Mouse (Mus musculus) heart, postnatal 0 days (tissue): ENCODE measurements at regions not wholly inside any gene's neighbourhood (a gene's known extent, or its start where the extent isn't known, plus 50 kb on each side); places are given as distances from the start of the nearest gene placed in this dataset.

Source experiments
- ATAC-seq: fragments of 200-750 bp; cut with Nextera tagmentation; 2 replicates; pipeline ENCODE4 v1.8.0; 2017; ENCODE audit warnings: low read depth, moderate number of reproducible peaks, moderate library complexity; ENCODE audit not compliant: insufficient read depth
- DNase-seq: peaks from one replicate; pipeline ENCODE4 v3.0.0-alpha.2; 2016; ENCODE audit warnings: low spot score
- H3K27ac ChIP-seq: fragments of 300-500 bp; sonication (generic); 2 replicates; pipeline ENCODE4 v1.5.1; 2014; ENCODE audit warnings: low read depth, mild to moderate bottlenecking
- H3K27me3 ChIP-seq: fragments of 300-500 bp; sonication (generic); 2 replicates; pipeline ENCODE4 v1.6.1; 2014; ENCODE audit warnings: low read length, mixed read lengths; ENCODE audit not compliant: control insufficient read depth, insufficient read depth
- H3K36me3 ChIP-seq: fragments of 300-500 bp; sonication (generic); replicated peaks from 2 replicates; pipeline ENCODE4 v1.6.1; 2014; ENCODE audit warnings: low read length, mixed read lengths; ENCODE audit not compliant: control insufficient read depth, insufficient read depth
- H3K4me1 ChIP-seq: fragments of 300-500 bp; sonication (generic); 2 replicates; pipeline ENCODE4 v1.6.1; 2014; ENCODE audit warnings: antibody characterized with exemption; ENCODE audit not compliant: control insufficient read depth, insufficient read depth
- H3K4me2 ChIP-seq: fragments of 300-500 bp; sonication (generic); 2 replicates; pipeline ENCODE4 v1.6.1; 2014; ENCODE audit warnings: low read depth, mild to moderate bottlenecking, low read length, moderate library complexity
- H3K4me3 ChIP-seq: fragments of 300-500 bp; sonication (generic); 2 replicates; pipeline ENCODE4 v1.5.1; 2014; ENCODE audit warnings: low read depth, low read length
- H3K9ac ChIP-seq: fragments of 300-500 bp; sonication (generic); replicated peaks from 2 replicates; pipeline ENCODE4 v1.6.1; 2014; ENCODE audit warnings: low read depth, low read length, mixed read lengths
- H3K9me3 ChIP-seq: fragments of 300-500 bp; sonication (generic); replicated peaks from 2 replicates; pipeline ENCODE4 v1.6.1; 2016; ENCODE audit warnings: low read length; ENCODE audit not compliant: control insufficient read depth
- CTCF ChIP-seq: IDR thresholded peaks from 2 replicates; pipeline ENCODE4 v1.5.1; 2016; ENCODE audit warnings: antibody characterized with exemption, control low read depth, low read depth
- EP300 ChIP-seq: IDR thresholded peaks from 2 replicates; pipeline ENCODE4 v1.6.1; 2016; ENCODE audit warnings: antibody characterized with exemption, low read depth
- WGBS: fragments of 180-500 bp; shearing (Covaris S2); extraction: QIAGEN DNeasy Blood & Tissue Kit; methylation state at CpG from one replicate; pipeline ENCODE4 v1.1.7; 2014; 5-methylcytosine and 5-hydroxymethylcytosine counted together

GRCm38 (mm10) chr3:9373896-9374295, 236.0 kb downstream of the Zfp704 start:
- TF ChIP-seq CTCF, result no peak
- no peak for TF ChIP-seq EP300
- H3K4me3 ChIP-seq, result no peak overlapping the region
- DNase-seq (no peak), ATAC-seq (no peak)
- peaks cover 8% of the 10 kb centered on the region; the same call in 1 of the 2 replicates for H3K9me3 ChIP-seq
- no peaks in the 10 kb centered on the region for H3K36me3 ChIP-seq
- no peaks in the 10 kb centered on the region for H3K4me1 ChIP-seq
- H3K4me2 ChIP-seq, result no peak overlapping the region
- H3K27ac ChIP-seq, result no peak overlapping the region
- no peak overlapping the region for H3K9ac ChIP-seq
- no peaks in the 10 kb centered on the region for H3K27me3 ChIP-seq
- WGBS, result 59% methylated on average over 1 of the region's 1 CpGs

- ATAC-seq (no peak), DNase-seq (no peak)
- Histone ChIP-seq H3K4me2 (no peak overlapping the region), H3K27ac (no peak overlapping the region), H3K4me3 (no peak overlapping the region), H3K9ac (no peak overlapping the region), H3K9me3 (peaks cover 8% of the 10 kb centered on the region; the same call in 1 of the 2 replicates), H3K36me3 (no peaks in the 10 kb centered on the region), H3K27me3 (no peaks in the 10 kb centered on the region), H3K4me1 (no peaks in the 10 kb centered on the region)
- 83% methylated on average over 2 of the region's 2 CpGs for WGBS
- no peak; the same call in 1 of the 2 replicates for TF ChIP-seq CTCF
- no peak for TF ChIP-seq EP300
These were observed 239.8 kb downstream of the Zfp704 start for GRCm38 (mm10) chr3:9370096-9370495.

GRCm38 (mm10) chr3:9365791-9366190, 244.1 kb downstream of the Zfp704 start:
- no peaks in the 10 kb centered on the region for H3K36me3 ChIP-seq
- DNase-seq (no peak), ATAC-seq (no peak)
- TF ChIP-seq EP300 (no peak), CTCF (no peak)
- H3K27ac ChIP-seq, result no peak overlapping the region
- H3K9me3 ChIP-seq, result peaks cover 8% of the 10 kb centered on the region; the same call in 1 of the 2 replicates
- H3K4me1 ChIP-seq, result no peaks in the 10 kb centered on the region
- H3K27me3 ChIP-seq, result no peaks in the 10 kb centered on the region
- no peak overlapping the region for H3K4me2 ChIP-seq
- H3K4me3 ChIP-seq, result no peak overlapping the region
- 74% methylated on average over 9 of the region's 9 CpGs for WGBS
- no peak overlapping the region for H3K9ac ChIP-seq

- no peak for ATAC-seq
- TF ChIP-seq EP300 (no peak), CTCF (no peak)
- Histone ChIP-seq H3K27ac (no peak overlapping the region), H3K9ac (no peak overlapping the region), H3K4me2 (no peak overlapping the region), H3K36me3 (no peaks in the 10 kb centered on the region), H3K27me3 (no peaks in the 10 kb centered on the region), H3K4me3 (no peak overlapping the region), H3K9me3 (no peaks in the 10 kb centered on the region), H3K4me1 (no peaks in the 10 kb centered on the region)
- 92% methylated on average over 8 of the region's 8 CpGs for WGBS
- DNase-seq, result no peak
These were observed 250.7 kb downstream of the Zfp704 start for GRCm38 (mm10) chr3:9359186-9359585.

GRCm38 (mm10) chr3:9358111-9358510, 251.8 kb downstream of the Zfp704 start:
- Histone ChIP-seq H3K27ac (no peak overlapping the region), H3K27me3 (no peaks in the 10 kb centered on the region), H3K9ac (no peak overlapping the region), H3K9me3 (no peaks in the 10 kb centered on the region), H3K4me1 (no peaks in the 10 kb centered on the region), H3K4me2 (no peak overlapping the region), H3K4me3 (no peak overlapping the region), H3K36me3 (no peaks in the 10 kb centered on the region)
- 52% methylated on average over 12 of the region's 12 CpGs for WGBS
- ATAC-seq, result no peak
- no peak for DNase-seq
- TF ChIP-seq EP300 (no peak), CTCF (no peak)

GRCm38 (mm10) chr3:9357639-9358038, 252.2 kb downstream of the Zfp704 start:
- 88% methylated on average over 2 of the region's 2 CpGs for whole genome bisulfite sequencing
- no peaks in the 10 kb centered on the region for H3K4me1 ChIP-seq

More at GRCm38 (mm10) chr3:9357639-9358038, 252.2 kb downstream of the Zfp704 start:
- no peak overlapping the region for H3K4me2 ChIP-seq
- no peaks in the 10 kb centered on the region for H3K27me3 ChIP-seq
- ATAC-seq (no peak), DNase-seq (no peak)
- no peak overlapping the region for H3K27ac ChIP-seq
- TF ChIP-seq EP300, result no peak
- TF ChIP-seq CTCF, result no peak
- no peak overlapping the region for H3K4me3 ChIP-seq
- H3K36me3 ChIP-seq, result no peaks in the 10 kb centered on the region
- H3K9me3 ChIP-seq, result no peaks in the 10 kb centered on the region
- H3K9ac ChIP-seq, result no peak overlapping the region
